Mouse (Mus musculus) CH12.LX (cell line): Measurements from ENCODE around the gene Pik3ip1. TPM values are rescaled to one million over a fixed set of nuclear protein-coding genes. Genes with fewer than 3 reads are reported as not detected.

Experiments used
- DNase-seq: peaks from one replicate; pipeline ENCODE4 v3.0.0-alpha.2; 2013; ENCODE audit errors: extremely low read depth
- H3K27ac ChIP-seq: 2 replicates; pipeline ENCODE4 v1.5.1; 2012; ENCODE audit warnings: low read depth, mild to moderate bottlenecking, control low read depth, moderate library complexity; ENCODE audit not compliant: insufficient read depth
- H3K27me3 ChIP-seq: replicated peaks from 2 replicates; pipeline ENCODE3; 2012; ENCODE audit warnings: inconsistent platforms
- H3K36me3 ChIP-seq, 2 experiments: replicated peaks in 1 of 2; 2 replicates each; pipeline versions ENCODE3 to v1.6.1; 2012; ENCODE audit warnings: inconsistent platforms in 1 of 2, low read length in 1 of 2, mild to moderate bottlenecking in 1 of 2, mixed read lengths in 1 of 2, moderate library complexity in 1 of 2; ENCODE audit not compliant: control insufficient read depth in 1 of 2, insufficient read depth in 1 of 2
- H3K4me1 ChIP-seq, 2 experiments: 2 replicates each; pipeline ENCODE4 v1.6.1; 2012; ENCODE audit warnings: inconsistent platforms in 1 of 2, moderate library complexity in 1 of 2; ENCODE audit not compliant: insufficient read depth in 2 of 2, control insufficient read depth in 1 of 2
- H3K4me2 ChIP-seq: 2 replicates; pipeline ENCODE4 v1.6.1; 2012; ENCODE audit warnings: low read depth, mild to moderate bottlenecking, control low read depth; ENCODE audit not compliant: poor library complexity, insufficient read depth, severe bottlenecking
- H3K4me3 ChIP-seq, 3 experiments: fragments of 150-350 bp in 1 of 3; sonication (generic) in 1 of 3; replicated peaks in 1 of 3; 2 replicates each; pipeline versions ENCODE3 to v1.5.1; 2011 to 2012; ENCODE audit warnings: low read depth in 2 of 3, low read length in 2 of 3, mild to moderate bottlenecking in 2 of 3, moderate library complexity in 2 of 3, control low read depth in 1 of 3, improper control_type of control experiment in 1 of 3, inconsistent platforms in 1 of 3, mixed read lengths in 1 of 3; ENCODE audit not compliant: poor library complexity in 1 of 3
- H3K79me2 ChIP-seq: replicated peaks from 2 replicates; pipeline ENCODE4 v1.6.1; 2012; ENCODE audit warnings: mild to moderate bottlenecking, moderate library complexity; ENCODE audit not compliant: control insufficient read depth, poor library complexity, insufficient read depth, severe bottlenecking; ENCODE audit errors: extremely low read depth
- H3K9ac ChIP-seq: 2 replicates; pipeline ENCODE4 v1.6.1; 2012; ENCODE audit warnings: low read depth, mild to moderate bottlenecking, control low read depth, moderate library complexity; ENCODE audit not compliant: insufficient read depth
- H3K9me3 ChIP-seq: replicated peaks from 2 replicates; pipeline ENCODE3; 2012; ENCODE audit warnings: low read length, inconsistent platforms, mixed read lengths
- BHLHE40 ChIP-seq: IDR thresholded peaks from 2 replicates; pipeline ENCODE4 v1.6.1; 2011; ENCODE audit warnings: mild to moderate bottlenecking, low read depth, low read length, improper control_type of control experiment
- CHD1 ChIP-seq: IDR thresholded peaks from 2 replicates; pipeline ENCODE4 v1.6.1; 2012; ENCODE audit warnings: low read depth, low read length, improper control_type of control experiment, inconsistent platforms
- CTCF ChIP-seq, 2 experiments: IDR thresholded peaks in 1 of 2; conservative IDR thresholded peaks in 1 of 2; 2 replicates each; pipeline ENCODE4 v1.5.1; 2011 to 2012; ENCODE audit warnings: low read depth in 2 of 2, low read length in 2 of 2, improper control_type of control experiment in 1 of 2, inconsistent platforms in 1 of 2, mild to moderate bottlenecking in 1 of 2, moderate library complexity in 1 of 2
- EP300 ChIP-seq: IDR thresholded peaks from 2 replicates; pipeline ENCODE4 v1.6.1; 2011; ENCODE audit warnings: low read length, improper control_type of control experiment
- ETS1 ChIP-seq: conservative IDR thresholded peaks from 2 replicates; pipeline ENCODE4 v1.6.1; 2012; ENCODE audit warnings: low read depth, mild to moderate bottlenecking, inconsistent platforms, low read length, improper control_type of control experiment, moderate library complexity
- GABPA ChIP-seq: IDR thresholded peaks from 2 replicates; pipeline ENCODE4 v1.6.1; 2012; ENCODE audit warnings: low read depth, low read length, improper control_type of control experiment, inconsistent platforms; ENCODE audit not compliant: insufficient replicate concordance
- HCFC1 ChIP-seq: IDR thresholded peaks from 2 replicates; pipeline ENCODE4 v1.6.1; 2012; ENCODE audit warnings: low read depth, mild to moderate bottlenecking, inconsistent platforms, low read length, improper control_type of control experiment
- MEF2A ChIP-seq: IDR thresholded peaks from 2 replicates; pipeline ENCODE4 v1.6.1; 2014; ENCODE audit warnings: low read depth, mild to moderate bottlenecking, inconsistent platforms, low read length, improper control_type of control experiment, borderline replicate concordance
- POLR2A ChIP-seq: IDR thresholded peaks from 2 replicates; pipeline ENCODE4 v1.6.1; 2011; ENCODE audit warnings: low read depth, mild to moderate bottlenecking, improper control_type of control experiment, low read length
- RAD21 ChIP-seq: IDR thresholded peaks from 2 replicates; pipeline ENCODE4 v1.6.1; 2011; ENCODE audit warnings: low read depth, mild to moderate bottlenecking, low read length, improper control_type of control experiment, moderate library complexity
- SIN3A ChIP-seq: IDR thresholded peaks from 2 replicates; pipeline ENCODE4 v1.6.1; 2012; ENCODE audit warnings: low read length, improper control_type of control experiment, inconsistent platforms
- SMC3 ChIP-seq: IDR thresholded peaks from 2 replicates; pipeline ENCODE4 v1.6.1; 2011; ENCODE audit warnings: low read depth, low read length, improper control_type of control experiment
- TBP ChIP-seq: conservative IDR thresholded peaks from 2 replicates; pipeline ENCODE4 v1.6.1; 2011; ENCODE audit warnings: low read depth, low read length, improper control_type of control experiment
- UBTF ChIP-seq: IDR thresholded peaks from 2 replicates; pipeline ENCODE4 v1.6.1; 2012; ENCODE audit warnings: low read depth, mild to moderate bottlenecking, inconsistent platforms, low read length, improper control_type of control experiment, moderate library complexity
- USF1 ChIP-seq: IDR thresholded peaks from 2 replicates; pipeline ENCODE4 v1.6.1; 2014; ENCODE audit warnings: low read depth, mild to moderate bottlenecking, inconsistent platforms, low read length, improper control_type of control experiment
- ZC3H11A ChIP-seq: IDR thresholded peaks from 2 replicates; pipeline ENCODE4 v1.6.1; 2012; ENCODE audit warnings: low read depth, mild to moderate bottlenecking, inconsistent platforms, low read length, improper control_type of control experiment
- ZKSCAN1 ChIP-seq: IDR thresholded peaks from 2 replicates; pipeline ENCODE4 v1.6.1; 2012; ENCODE audit warnings: low read depth, inconsistent platforms, low read length, improper control_type of control experiment, borderline replicate concordance
- ZNF384 ChIP-seq: IDR thresholded peaks from 2 replicates; pipeline ENCODE4 v1.6.1; 2012; ENCODE audit warnings: low read depth, low read length, improper control_type of control experiment, inconsistent platforms
- dilution Hi-C: fragments of 300-500 bp; cut with MboI; formaldehyde crosslinking; loops from 2 replicates; pipeline ENCODE4 v1.14.3; 2020; ENCODE audit warnings: low sequenced_read_pairs; ENCODE audit not compliant: extremely low pct_unique_long_range_greater_than_20kb, extremely low pct_ligation_motif_present
- in situ Hi-C: fragments of 300-500 bp; cut with MboI; formaldehyde crosslinking; loops from 3 replicates; pipeline ENCODE4 v1.14.3; 2019; ENCODE audit warnings: low sequenced_read_pairs, low pct_ligation_motif_present, low pct_unique_long_range_greater_than_20kb, mixed read lengths
- polyA plus RNA-seq: library from polyadenylated mRNA; unstranded; fragments of >175 nt; gene quantifications from 2 replicates; pipeline ENCODE4 v1.2.1, GENCODE M21; 2012; ENCODE audit warnings: low read depth; ENCODE audit not compliant: insufficient read length
- total RNA-seq, 2 experiments: library from RNA; depleted of rRNA; stranded (reverse); fragments of 300-350 nt in 1 of 2; fragments of >200 nt in 1 of 2; gene quantifications; 2 replicates each; pipeline ENCODE4 v1.2.3; 2012 to 2014

The Pik3ip1 gene
- total and polyA plus RNA-seq, 3 experiments: 0.39 to 2.6 (median 1.3) TPM

- no peaks in the 10 kb centered on the region for H3K79me2 ChIP-seq
- H3K4me2 ChIP-seq: no peak overlapping the region
- H3K4me3 ChIP-seq: no peak overlapping the region
- dilution Hi-C loops (no loop called here), in situ Hi-C loops (no loop called here)
- H3K9me3 ChIP-seq: peaks cover 13% of the 10 kb centered on the region
- TF ChIP-seq CTCF (conservative IDR thresholded peaks at IDR 0.05 in 1 of 2, IDR thresholded peaks at IDR 0.05 in 1 of 2; ENCODE audit: low read depth in 2 of 2, low read length in 2 of 2): peak; percentile 16 to 24; a peak in 2 of 4 replicates
- TF ChIP-seq MEF2A: no peak
- no peaks in the 10 kb centered on the region for H3K27me3 ChIP-seq
- no peak overlapping the region for H3K27ac ChIP-seq
- H3K36me3 ChIP-seq: peaks cover 45 to 89% of the 10 kb centered on the region in 2 experiments
- no peak overlapping the region for H3K9ac ChIP-seq
- no peak for DNase-seq
- peaks cover 0 to 8% of the 10 kb centered on the region in 2 experiments; a peak in 1 of 4 replicates for H3K4me1 ChIP-seq
These were observed 52.7 kb downstream of the Pik3ip1 start for GRCm38 (mm10) chr11:3382602-3383594.

DNA sequence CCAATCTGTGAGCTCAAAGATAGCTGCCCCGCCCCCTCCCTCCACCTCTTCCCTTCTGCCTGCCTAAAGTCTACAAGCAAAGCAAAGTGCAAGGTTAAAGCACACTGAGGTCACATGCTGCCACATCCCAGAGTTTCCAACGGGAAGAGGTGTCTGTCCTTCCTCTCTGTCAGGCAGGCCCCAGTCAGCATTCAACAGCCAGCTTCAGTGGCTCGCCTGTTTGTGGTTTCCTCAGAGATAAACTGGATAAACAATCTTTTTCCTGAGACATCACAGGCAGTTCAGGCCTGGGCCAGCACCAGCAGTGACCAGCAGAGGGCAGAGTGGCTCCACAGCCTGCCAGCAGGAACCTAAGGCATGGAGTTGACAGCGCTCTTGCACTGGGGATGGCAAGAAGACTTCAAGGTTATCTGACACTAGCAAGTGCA is 56.8 kb downstream of the Pik3ip1 start:
- H3K27ac ChIP-seq: no peak overlapping the region
- H3K79me2 ChIP-seq: peaks cover 4% of the 10 kb centered on the region; the same call in 1 of the 2 replicates
- no peak for TF ChIP-seq CHD1
- TF ChIP-seq ETS1: no peak
- peak; percentile 81 for TF ChIP-seq RAD21
- peak; percentile 76 to 93 for TF ChIP-seq CTCF (conservative IDR thresholded peaks at IDR 0.05 in 1 of 2, IDR thresholded peaks at IDR 0.05 in 1 of 2; ENCODE audit: low read depth in 2 of 2, low read length in 2 of 2)
- TF ChIP-seq SMC3: peak; percentile 87
- no peaks in the 10 kb centered on the region for H3K4me1 ChIP-seq
- dilution Hi-C loops (no loop called here), in situ Hi-C loops (no loop called here)
- H3K4me2 ChIP-seq: no peak overlapping the region
- H3K4me3 ChIP-seq: no peak overlapping the region
- no peaks in the 10 kb centered on the region for H3K27me3 ChIP-seq
- peaks cover 40 to 84% of the 10 kb centered on the region in 2 experiments for H3K36me3 ChIP-seq
- H3K9ac ChIP-seq: no peak overlapping the region
- DNase-seq: peak; percentile 70
- peaks cover 13% of the 10 kb centered on the region for H3K9me3 ChIP-seq

DNA sequence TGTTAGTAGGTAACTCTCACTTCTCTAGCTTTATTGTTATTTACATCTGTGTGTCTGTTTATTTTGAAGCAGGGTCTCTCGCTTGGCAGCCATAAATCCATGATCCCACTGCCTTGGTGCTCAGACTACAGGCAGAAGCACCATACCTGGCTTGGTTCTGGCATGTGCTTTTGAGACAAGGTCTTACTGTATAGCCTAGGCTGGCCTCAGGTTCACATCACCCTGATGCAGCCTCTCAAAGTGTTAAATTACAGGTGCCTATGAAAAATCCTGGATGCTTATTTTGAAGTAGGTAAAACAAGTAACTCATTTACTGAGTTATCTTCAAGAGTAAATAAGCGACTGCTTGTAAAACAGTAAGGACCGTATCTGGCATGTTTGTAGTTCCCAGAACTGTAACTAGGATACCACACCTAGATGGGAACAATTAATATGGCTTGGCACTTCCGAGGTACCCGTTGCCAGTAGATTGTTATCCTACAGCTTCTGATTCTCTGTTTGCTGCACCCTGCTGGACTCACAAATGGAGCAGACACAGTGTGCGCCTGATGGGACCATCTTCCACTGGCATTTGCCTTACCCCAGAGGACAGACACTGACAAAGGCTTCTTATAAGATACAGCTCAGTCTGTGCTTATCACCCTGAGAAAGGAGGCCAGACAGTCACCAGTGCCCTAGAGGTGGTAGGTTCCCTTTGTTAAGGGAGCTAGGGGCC is 57.4 kb downstream of the Pik3ip1 start:
- in situ Hi-C loops: no loop called here
- peaks cover 10% of the 10 kb centered on the region for H3K9me3 ChIP-seq
- H3K27ac ChIP-seq: no peak overlapping the region
- H3K4me3 ChIP-seq: no peak overlapping the region
- dilution Hi-C loops: no loop called here
- no peak overlapping the region for H3K4me2 ChIP-seq
- H3K79me2 ChIP-seq: peaks cover 4% of the 10 kb centered on the region; the same call in 1 of the 2 replicates
- H3K4me1 ChIP-seq: no peaks in the 10 kb centered on the region
- H3K27me3 ChIP-seq: no peaks in the 10 kb centered on the region
- H3K9ac ChIP-seq: no peak overlapping the region
- no peak for DNase-seq
- peaks cover 39 to 85% of the 10 kb centered on the region in 2 experiments for H3K36me3 ChIP-seq
- TF ChIP-seq POLR2A: no peak
- TF ChIP-seq SIN3A: no peak
- no peak for TF ChIP-seq MEF2A
- no peak for TF ChIP-seq TBP
- no peak for TF ChIP-seq USF1
- no peak for TF ChIP-seq GABPA
- no peak for TF ChIP-seq ZKSCAN1
- TF ChIP-seq ZC3H11A: no peak
- TF ChIP-seq UBTF: no peak
- TF ChIP-seq EP300: no peak
- no peak for TF ChIP-seq BHLHE40
- no peak for TF ChIP-seq HCFC1
- TF ChIP-seq CHD1: no peak
- TF ChIP-seq ZNF384: no peak
